Mouse (Mus musculus) liver, postnatal 0 days (tissue): ENCODE measurements around the gene Psg16. TPM values are rescaled to one million over a fixed set of nuclear protein-coding genes. Genes with fewer than 3 reads are reported as not detected.

Source experiments
- ATAC-seq: fragments of 200-750 bp; cut with Nextera tagmentation; 2 replicates; pipeline ENCODE4 v1.8.0; 2017; ENCODE audit warnings: mild to moderate bottlenecking, moderate library complexity
- DNase-seq: peaks from one replicate; pipeline ENCODE4 v3.0.0-alpha.2; 2016
- H3K27ac ChIP-seq: fragments of 300-500 bp; sonication (generic); 2 replicates; pipeline ENCODE4 v1.5.1; 2014; ENCODE audit warnings: antibody characterized with exemption, moderate library complexity, mild to moderate bottlenecking, low read depth
- H3K27me3 ChIP-seq: fragments of 300-500 bp; sonication (generic); 2 replicates; pipeline ENCODE4 v1.6.1; 2014; ENCODE audit warnings: low read length, control low read depth, mixed read lengths; ENCODE audit not compliant: insufficient read depth
- H3K36me3 ChIP-seq: fragments of 300-500 bp; sonication (generic); replicated peaks from 2 replicates; pipeline ENCODE4 v1.6.1; 2014; ENCODE audit warnings: mild to moderate bottlenecking, control low read depth, low read length, moderate library complexity, mixed read lengths; ENCODE audit not compliant: insufficient read depth
- H3K4me1 ChIP-seq: fragments of 300-500 bp; sonication (generic); 2 replicates; pipeline ENCODE4 v1.6.1; 2014; ENCODE audit warnings: antibody characterized with exemption, mild to moderate bottlenecking, control low read depth; ENCODE audit not compliant: insufficient read depth
- H3K4me2 ChIP-seq: fragments of 300-500 bp; sonication (generic); 2 replicates; pipeline ENCODE4 v1.6.1; 2014; ENCODE audit warnings: low read depth, mild to moderate bottlenecking, low read length, moderate library complexity, mixed read lengths
- H3K4me3 ChIP-seq: fragments of 300-500 bp; sonication (generic); 2 replicates; pipeline ENCODE4 v1.5.1; 2014; ENCODE audit warnings: low read depth, low read length
- H3K9ac ChIP-seq: fragments of 300-500 bp; sonication (generic); replicated peaks from 2 replicates; pipeline ENCODE4 v1.6.1; 2014; ENCODE audit warnings: mild to moderate bottlenecking, moderate library complexity
- H3K9me3 ChIP-seq: fragments of 300-500 bp; sonication (generic); 2 replicates; pipeline ENCODE4 v1.6.1; 2016; ENCODE audit warnings: mild to moderate bottlenecking, control low read depth, low read length, mixed read lengths
- CTCF ChIP-seq: sonication (generic); IDR thresholded peaks from 2 replicates; pipeline ENCODE4 v1.5.1; 2016; ENCODE audit warnings: antibody characterized with exemption, low read depth
- EP300 ChIP-seq: IDR thresholded peaks from 2 replicates; pipeline ENCODE4 v1.6.1; 2016; ENCODE audit warnings: antibody characterized with exemption, low read depth, mild to moderate bottlenecking
- whole genome bisulfite sequencing: fragments of 180-500 bp; shearing (Covaris S2); extraction: QIAGEN DNeasy Blood & Tissue Kit; methylation state at CpG from one replicate; pipeline ENCODE4 v1.1.7; 2014; ENCODE audit not compliant: insufficient replicate concordance; 5-methylcytosine and 5-hydroxymethylcytosine counted together
- polyA plus RNA-seq: library from polyadenylated mRNA; unstranded; fragments of >200 nt; fragmentation: Nextera tagmentation; extraction: Ambion mirVana; gene quantifications from 2 replicates; pipeline ENCODE4 v1.2.1, GENCODE M21; 2015

Psg16 gene
- polyA plus RNA-seq, 1 experiment from 2014 or later = 0.54 TPM

DNA sequence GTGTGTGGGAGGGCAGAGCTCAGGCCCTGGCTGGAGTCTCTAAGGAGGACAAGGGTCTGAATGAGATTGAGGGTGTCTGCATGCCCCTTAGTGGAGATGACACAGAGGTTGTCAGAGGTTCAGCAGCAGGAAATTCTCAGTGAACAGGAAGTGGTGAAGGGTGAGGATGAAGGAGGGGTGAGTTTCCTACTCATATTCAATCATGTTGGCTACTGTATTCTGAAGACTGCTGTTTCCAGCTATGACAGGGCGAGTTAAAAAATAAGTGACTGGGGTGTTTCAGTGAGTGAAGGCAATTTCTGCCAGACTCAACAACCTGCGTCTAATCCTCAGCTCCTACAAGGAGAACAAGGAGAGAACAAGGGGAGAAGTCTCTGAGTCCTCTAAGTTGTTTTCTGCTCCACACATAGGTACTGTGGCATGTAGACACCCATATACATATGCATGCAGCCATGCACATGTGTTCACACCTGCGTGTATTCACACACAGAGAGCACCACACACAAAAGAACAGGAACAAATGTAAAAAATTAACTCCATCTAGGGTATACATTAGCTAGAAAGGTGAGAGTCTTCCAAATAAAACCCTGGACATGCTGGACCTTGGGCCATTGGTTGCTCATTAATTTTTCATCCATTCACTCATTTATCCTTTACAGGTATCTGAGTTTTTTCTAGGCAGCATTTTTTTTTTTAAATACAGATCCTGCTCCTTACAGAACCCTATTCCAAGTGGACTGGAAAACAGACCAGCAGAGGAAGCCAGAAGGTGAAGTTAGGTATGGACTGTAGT is 83.2 kb downstream of the Psg16 start:
- Histone ChIP-seq H3K9ac (no peak overlapping the region), H3K27ac (no peak overlapping the region), H3K4me1 (no peaks in the 10 kb centered on the region), H3K4me3 (no peak overlapping the region), H3K36me3 (no peaks in the 10 kb centered on the region), H3K9me3 (no peaks in the 10 kb centered on the region), H3K4me2 (no peak overlapping the region), H3K27me3 (no peaks in the 10 kb centered on the region)
- WGBS = 54% methylated on average over 3 of the region's 3 CpGs
- ATAC-seq = no peak
- TF ChIP-seq EP300 (no peak), CTCF (no peak)
- no peak for DNase-seq

DNA sequence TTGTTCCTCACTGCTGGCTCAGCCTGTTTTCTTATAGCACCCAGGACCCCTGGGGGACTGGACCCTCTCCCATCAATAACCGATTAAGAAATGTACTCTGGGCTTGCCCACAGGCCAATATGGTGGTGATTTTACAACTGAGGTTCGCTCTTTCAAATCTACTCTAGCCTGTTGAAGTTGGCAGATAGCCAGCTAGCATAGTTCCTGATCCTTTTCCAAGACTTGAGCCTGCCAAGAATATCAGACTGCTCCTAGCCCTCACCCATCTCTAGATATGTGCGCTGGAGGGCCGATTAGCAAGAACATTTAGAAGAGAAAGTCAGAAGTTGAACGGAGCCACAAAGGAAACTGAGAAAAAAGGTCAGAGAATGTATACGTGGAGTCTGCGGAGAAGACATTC is 85.2 kb downstream of the Psg16 start:
- Histone ChIP-seq H3K27me3 (no peaks in the 10 kb centered on the region), H3K4me1 (no peaks in the 10 kb centered on the region), H3K36me3 (no peaks in the 10 kb centered on the region), H3K9me3 (no peaks in the 10 kb centered on the region), H3K9ac (no peak overlapping the region), H3K27ac (no peak overlapping the region), H3K4me3 (no peak overlapping the region), H3K4me2 (no peak overlapping the region)
- no peak for ATAC-seq
- 76% methylated on average over 7 of the region's 7 CpGs for WGBS
- TF ChIP-seq CTCF = no peak
- no peak for TF ChIP-seq EP300
- DNase-seq = no peak

DNA sequence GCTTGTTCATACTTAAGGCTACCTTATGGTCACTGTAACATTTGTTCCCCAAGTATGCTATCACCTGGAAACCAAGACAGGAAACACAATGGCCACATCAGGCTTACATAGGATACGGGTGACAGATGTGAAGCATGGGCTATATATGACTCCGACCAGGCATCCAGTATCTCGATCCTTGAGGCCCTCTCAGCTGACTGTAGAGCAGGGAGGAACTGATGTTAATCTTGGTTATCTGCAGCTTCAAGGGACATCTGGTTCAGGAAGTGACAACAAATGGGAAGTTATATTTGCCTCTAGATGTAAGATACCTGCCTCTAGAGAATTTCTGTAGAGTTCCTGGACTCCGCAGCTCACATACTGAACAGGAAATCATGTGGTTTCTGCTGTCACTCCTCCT is 98.0 kb downstream of the Psg16 start:
- 65% methylated on average over 4 of the region's 4 CpGs for WGBS
- TF ChIP-seq CTCF = no peak
- TF ChIP-seq EP300 = no peak
- H3K9me3 ChIP-seq = no peaks in the 10 kb centered on the region

More for the DNA sequence above, 98.0 kb downstream of the Psg16 start:
- H3K27me3 ChIP-seq = no peaks in the 10 kb centered on the region
- no peak for ATAC-seq
- H3K4me1 ChIP-seq = no peaks in the 10 kb centered on the region
- H3K4me2 ChIP-seq = no peak overlapping the region
- H3K4me3 ChIP-seq = no peak overlapping the region
- no peak overlapping the region for H3K27ac ChIP-seq
- no peak for DNase-seq
- H3K9ac ChIP-seq = no peak overlapping the region
- H3K36me3 ChIP-seq = no peaks in the 10 kb centered on the region

Other genes with a start within 250 kb of the Psg16 start
- gene Prkd2, start 231.1 kb upstream of the Psg16 start, polyA plus RNA-seq = 4.3 and 5.0 TPM in 2 replicates
- gene Dact3, start 198.7 kb upstream of the Psg16 start, polyA plus RNA-seq = 0.09 TPM in 2 replicates
- 0.15 and 0.20 TPM in 2 replicates for gene Gng8, start 182.3 kb upstream of the Psg16 start, polyA plus RNA-seq
- gene Ptgir, start 167.6 kb upstream of the Psg16 start, polyA plus RNA-seq = 1.1 and 1.7 TPM in 2 replicates
- 58.8 and 60.3 TPM in 2 replicates for gene Calm3, start 149.9 kb upstream of the Psg16 start, polyA plus RNA-seq
- 0.06 and 0.09 TPM in 2 replicates for gene Pnmal2, start 129.4 kb upstream of the Psg16 start, polyA plus RNA-seq
- 0.02 and 0.04 TPM in 2 replicates for gene Pnmal1, start 114.4 kb upstream of the Psg16 start, polyA plus RNA-seq
- not detected in 2 replicates for gene Gm42372, start 91.0 kb upstream of the Psg16 start, polyA plus RNA-seq
- gene Ccdc8, start 81.3 kb upstream of the Psg16 start, polyA plus RNA-seq = 1.1 and 1.3 TPM in 2 replicates
- gene Ppp5c, start 46.1 kb upstream of the Psg16 start, polyA plus RNA-seq = 26.9 and 32.1 TPM in 2 replicates
- 2.6 and 3.9 TPM in 2 replicates for gene Hif3a, start 11.6 kb upstream of the Psg16 start, polyA plus RNA-seq
- not detected in 2 replicates for gene Ceacam3, start 76.2 kb downstream of the Psg16 start, polyA plus RNA-seq
- not detected in 2 replicates for gene Psg29, start 129.4 kb downstream of the Psg16 start, polyA plus RNA-seq